In genomic region chr6:67034331-67035130, GRCm38 (mm10) we compare ENCODE assay signal across 9 mouse cellular contexts. TPM values are rescaled to one million over a fixed set of nuclear protein-coding genes. Genes with fewer than 3 reads are reported as not detected.
DNase-seq lines count a peak whose midpoint lies in the region; ATAC-seq and TF ChIP-seq lines count a peak whose summit lies in the region.
"Had no signal": no experiment of that assay in that cellular context is flagged by ENCODE, and none has a peak within 500 bp of the region (broad histone marks: within the 10 kb centered on the region; RNA-seq: fewer than 3 reads in every experiment).

No protein-coding gene starts in this region.

- H3K4me2 ChIP-seq in lung, embryonic 14.5 days: peak overlapping the region; percentile 36; the same call in 1 of the 2 replicates
- peak overlapping the region; percentile 14; the same call in 1 of the 2 replicates for H3K4me2 ChIP-seq in embryonic facial prominence, embryonic 13.5 days
- H3K4me2 ChIP-seq in liver, embryonic 14.5 days (ENCODE audit: low read depth): peak overlapping the region; percentile 85

- no peak for ATAC-seq in lung, embryonic 14.5 days (ENCODE audit: insufficient read depth)
- ATAC-seq in embryonic facial prominence, embryonic 13.5 days (ENCODE audit: insufficient number of reproducible peaks, insufficient read depth, low FRiP score, low TSS enrichment, low read depth): no peak
- peak; percentile 53 for ATAC-seq in liver, embryonic 14.5 days (ENCODE audit: insufficient read depth)

- H3K36me3 ChIP-seq in lung, embryonic 14.5 days (ENCODE audit: insufficient read depth): no peaks in the 10 kb centered on the region
- no peaks in the 10 kb centered on the region for H3K36me3 ChIP-seq in embryonic facial prominence, embryonic 13.5 days
- H3K36me3 ChIP-seq in liver, embryonic 14.5 days (replicated peaks; ENCODE audit: control insufficient read depth, insufficient read depth, low read depth): peaks cover 18% of the 10 kb centered on the region

- H3K9me3 ChIP-seq in lung, embryonic 14.5 days (ENCODE audit: low read depth, low read length): no peaks in the 10 kb centered on the region
- H3K9me3 ChIP-seq in embryonic facial prominence, embryonic 13.5 days: no peaks in the 10 kb centered on the region
- no peaks in the 10 kb centered on the region for H3K9me3 ChIP-seq in liver, embryonic 14.5 days (ENCODE audit: control insufficient read depth, low read length)

- H3K4me3 ChIP-seq in lung, embryonic 14.5 days (ENCODE audit: low read depth, low read length): peak overlapping the region; percentile 7; the same call in 1 of the 2 replicates
- no peak overlapping the region for H3K4me3 ChIP-seq in embryonic facial prominence, embryonic 13.5 days
- peak overlapping the region; percentile 66 to 67 for H3K4me3 ChIP-seq in liver, embryonic 14.5 days (ENCODE audit: insufficient read depth in 1 of 2, low read depth in 2 of 2, low read length in 2 of 2)

- no peaks in the 10 kb centered on the region for H3K27me3 ChIP-seq in lung, embryonic 14.5 days (ENCODE audit: insufficient read depth, low read length)
- 0 out of 2 replicates have a peak, but pooled peaks cover 4% of the 10 kb centered on the region for H3K27me3 ChIP-seq in embryonic facial prominence, embryonic 13.5 days
- no peaks in the 10 kb centered on the region for H3K27me3 ChIP-seq in liver, embryonic 14.5 days (ENCODE audit: control insufficient read depth, insufficient read depth, low read length)

- WGBS in lung, embryonic 14.5 days: 55% methylated on average over 7 of the region's 7 CpGs
- WGBS in embryonic facial prominence, embryonic 13.5 days: 42% methylated on average over 7 of the region's 7 CpGs
- WGBS in liver, embryonic 14.5 days (ENCODE audit: insufficient replicate concordance): 8% methylated on average over 7 of the region's 7 CpGs

- no peak for DNase-seq in lung, embryonic 14.5 days
- no peak for DNase-seq in lung, postnatal 14 days
- DNase-seq in liver, embryonic 14.5 days (ENCODE audit: low read depth in 3 of 3, low spot score in 3 of 3): peak; percentile 79 to 83 (median 81)
- DNase-seq in spleen, postnatal 14 days (ENCODE audit: low spot score in 2 of 2): peak; percentile 19 to 42
- no peak for DNase-seq in embryo, embryonic 11 days
- DNase-seq in urinary bladder, postnatal 25 days (ENCODE audit: low spot score): no peak
- DNase-seq in kidney, adult 9 months: no peak
- DNase-seq: cerebellum, postnatal 36 days had no signal

- H3K27ac ChIP-seq in lung, embryonic 14.5 days (ENCODE audit: low read depth): peak overlapping the region; percentile 54; the same call in 1 of the 2 replicates
- no peak overlapping the region for H3K27ac ChIP-seq in embryonic facial prominence, embryonic 13.5 days
- peak overlapping the region; percentile 99 for H3K27ac ChIP-seq in liver, embryonic 14.5 days

- peak; percentile 89 for TF ChIP-seq EP300 in liver, embryonic 14.5 days (IDR thresholded peaks at IDR 0.05; ENCODE audit: low read depth)

- H3K4me1 ChIP-seq in lung, embryonic 14.5 days (ENCODE audit: insufficient read depth): peaks cover 10% of the 10 kb centered on the region; the same call in 1 of the 2 replicates
- H3K4me1 ChIP-seq in embryonic facial prominence, embryonic 13.5 days: peaks cover 20% of the 10 kb centered on the region
- peaks cover 14 to 23% of the 10 kb centered on the region in 2 experiments for H3K4me1 ChIP-seq in liver, embryonic 14.5 days (replicated peaks; ENCODE audit: control insufficient read depth in 2 of 2, insufficient read depth in 2 of 2, low read length in 1 of 2)

- no peak overlapping the region for H3K9ac ChIP-seq in lung, embryonic 14.5 days
- H3K9ac ChIP-seq in embryonic facial prominence, embryonic 13.5 days: no peak overlapping the region
- peak overlapping the region; percentile 86 for H3K9ac ChIP-seq in liver, embryonic 14.5 days (replicated peaks)

- TF ChIP-seq CTCF in lung, embryonic 14.5 days (IDR thresholded peaks at IDR 0.05; ENCODE audit: low read depth): no peak
- TF ChIP-seq CTCF in liver, embryonic 14.5 days (IDR thresholded peaks at IDR 0.05; ENCODE audit: low read depth): no peak

RNA-seq across cellular contexts. Expression of gene Gadd45a, which starts 2.7 kb away (rescaled TPM):
- polyA plus RNA-seq in lung, embryonic 14.5 days (2014; fragmentation: Nextera tagmentation; extraction: Ambion mirVana): 9.9 and 13.0 TPM in 2 replicates
- polyA plus RNA-seq in embryonic facial prominence, embryonic 13.5 days (2015; fragmentation: Nextera tagmentation; extraction: Ambion mirVana): 15.7 and 19.7 TPM in 2 replicates
- polyA plus RNA-seq in liver, embryonic 14.5 days (2012; rRNA removed): 70.1 and 90.4 TPM in 2 replicates
- 49.8 and 56.8 TPM in 2 replicates for polyA plus RNA-seq in liver, embryonic 14.5 days (2014; fragmentation: Nextera tagmentation; extraction: Ambion mirVana)

Comparison
In these comparisons a context has a peak if more than half of its experiments do, and no peak if none do; other contexts are left out.
1. DNase-seq: peak in liver, embryonic 14.5 days (3 of 3) and spleen, postnatal 14 days (2 of 2); none in lung, embryonic 14.5 days (single experiment), lung, postnatal 14 days (single experiment), embryo, embryonic 11 days (single experiment), urinary bladder, postnatal 25 days (single experiment) and kidney, adult 9 months (single experiment).
2. H3K4me2 ChIP-seq: peak in every context shown above with its lines; median percentile 85 in liver, embryonic 14.5 days; 36 in lung, embryonic 14.5 days; 14 in embryonic facial prominence, embryonic 13.5 days.